Mouse (Mus musculus): ENCODE measurements around the gene Daam2. TPM values are rescaled to one million over a fixed set of nuclear protein-coding genes. Genes with fewer than 3 reads are reported as not detected.

Gene Daam2
- total RNA-seq (2018; cell fraction: chromatin; rRNA removed): 1 to 10 TPM in 1 of 26 experiments, under 1 TPM in 7, not detected in 18; 0.07 to 1.0 (median 0.07) TPM
- total RNA-seq (2018; cell fraction: cytosol; rRNA removed): under 1 TPM in 1 of 26 experiments, not detected in 25; under 0.01 TPM
- under 1 TPM in 4 of 26 experiments, not detected in 22; 0.05 to 0.27 (median 0.07) TPM for total RNA-seq (2018; cell fraction: nucleus; rRNA removed)
- polyA plus RNA-seq (2018): 0.01 TPM in 1 of 3 replicates, not detected in the others

DNA sequence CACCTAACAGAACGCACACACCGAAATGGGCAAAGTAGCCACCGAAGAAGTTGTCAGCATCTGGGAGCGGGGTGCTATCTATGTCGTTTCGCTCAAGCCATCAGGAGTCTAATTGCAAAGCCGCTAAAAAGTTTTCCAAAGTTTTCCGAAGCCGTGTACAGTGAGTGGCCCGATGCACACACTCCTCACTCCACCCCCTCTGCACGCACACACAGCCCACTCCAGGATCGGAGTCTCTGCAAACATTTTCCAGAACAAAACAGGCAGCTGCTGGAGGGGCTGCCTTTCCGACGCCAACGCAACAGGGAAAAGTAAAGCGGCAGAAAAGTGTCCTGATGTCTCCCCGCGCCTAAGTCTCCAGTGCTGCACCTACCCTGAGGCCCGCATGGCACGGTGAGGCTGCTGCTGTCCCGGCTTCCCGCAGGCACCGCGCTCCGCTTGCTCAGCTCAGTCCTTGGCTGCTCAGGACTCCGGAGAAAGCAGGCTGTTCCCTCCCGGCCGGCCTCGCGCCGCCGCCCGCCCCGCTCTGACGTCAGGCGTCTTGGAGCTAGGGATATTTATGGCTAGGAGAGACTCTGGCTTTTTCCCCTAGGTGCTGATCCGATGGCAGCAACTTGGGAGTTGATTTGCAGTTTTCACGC lies at the start of gene Daam2:
Daam2 (minus strand) TSS at position 514 of the 641 bp plus-strand sequence.
- H3K79me2 ChIP-seq (ENCODE audit: inconsistent target): no peaks in the 10 kb centered on the region
- H3K4me3 ChIP-seq (ENCODE audit: inconsistent target): no peak within 1 kb of the TSS
- no peaks in the 10 kb centered on the region for H3K36me3 ChIP-seq (ENCODE audit: inconsistent target)
- H3K27ac ChIP-seq: no peak within 1 kb of the TSS
- 11% methylated on average over 38 of the region's 38 CpGs for WGBS (ENCODE audit: missing documents)

DNA sequence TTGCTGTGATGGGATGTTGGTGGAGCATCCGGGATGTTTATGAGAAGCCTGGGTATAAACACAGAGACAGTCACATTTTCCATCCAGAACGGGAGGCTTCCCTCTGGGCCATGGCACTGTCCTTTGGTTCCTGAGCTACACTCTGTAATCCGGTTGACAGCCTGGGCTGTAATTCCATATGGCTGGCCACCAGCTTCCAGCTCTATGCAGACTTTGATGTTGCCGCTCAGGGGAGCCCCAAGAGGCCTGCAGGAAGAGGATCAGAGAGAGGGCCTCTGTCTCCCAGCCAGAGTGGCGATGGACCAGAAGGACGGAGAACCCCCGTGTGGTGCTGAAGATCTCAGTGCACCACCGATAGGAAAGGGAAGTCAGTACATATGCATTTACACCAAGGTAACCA lies 46.2 kb upstream of the Daam2 start:
- H3K27ac ChIP-seq: no peak overlapping the region
- H3K36me3 ChIP-seq (ENCODE audit: inconsistent target): no peaks in the 10 kb centered on the region
- H3K4me3 ChIP-seq (ENCODE audit: inconsistent target): no peak overlapping the region
- WGBS (ENCODE audit: missing documents): 40% methylated on average over 8 of the region's 8 CpGs
- H3K79me2 ChIP-seq (ENCODE audit: inconsistent target): no peaks in the 10 kb centered on the region

DNA sequence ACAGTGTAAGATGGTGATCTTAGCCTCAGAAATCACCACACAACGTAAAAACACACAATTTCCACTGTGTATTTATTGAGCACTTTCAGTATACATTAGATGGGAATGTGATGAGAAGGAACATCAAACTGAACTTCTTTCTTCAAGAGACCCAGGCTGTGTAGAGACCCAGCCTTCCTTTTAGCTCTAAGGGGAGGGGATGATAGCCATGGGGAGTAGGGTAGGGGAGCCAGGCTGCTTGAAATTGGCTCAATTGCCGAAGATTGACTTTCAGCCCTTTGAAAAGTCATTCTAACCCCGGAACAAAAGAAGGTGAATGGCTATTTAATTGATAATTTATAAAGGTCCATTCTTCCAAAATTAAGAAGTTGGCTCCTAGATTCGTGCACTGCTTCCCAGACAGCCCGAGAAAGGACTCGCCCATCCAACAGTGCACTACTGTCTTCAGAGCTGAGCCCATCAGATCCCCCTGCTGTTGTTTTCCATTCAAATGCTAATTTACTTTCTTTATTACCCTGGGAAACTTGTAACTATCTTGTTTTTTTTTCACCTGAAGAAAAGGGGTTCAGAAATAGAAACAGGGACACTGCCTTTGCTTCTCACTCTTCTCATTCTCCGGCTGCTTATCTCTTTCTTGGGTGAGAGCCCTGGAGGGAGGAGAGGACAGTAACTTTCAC lies 43.3 kb upstream of the Daam2 start:
- Histone ChIP-seq H3K79me2 (ENCODE audit: inconsistent target) (no peaks in the 10 kb centered on the region), H3K36me3 (ENCODE audit: inconsistent target) (no peaks in the 10 kb centered on the region), H3K4me3 (ENCODE audit: inconsistent target) (no peak overlapping the region), H3K27ac (no peak overlapping the region)
- WGBS (ENCODE audit: missing documents): 76% methylated on average over 7 of the region's 7 CpGs

DNA sequence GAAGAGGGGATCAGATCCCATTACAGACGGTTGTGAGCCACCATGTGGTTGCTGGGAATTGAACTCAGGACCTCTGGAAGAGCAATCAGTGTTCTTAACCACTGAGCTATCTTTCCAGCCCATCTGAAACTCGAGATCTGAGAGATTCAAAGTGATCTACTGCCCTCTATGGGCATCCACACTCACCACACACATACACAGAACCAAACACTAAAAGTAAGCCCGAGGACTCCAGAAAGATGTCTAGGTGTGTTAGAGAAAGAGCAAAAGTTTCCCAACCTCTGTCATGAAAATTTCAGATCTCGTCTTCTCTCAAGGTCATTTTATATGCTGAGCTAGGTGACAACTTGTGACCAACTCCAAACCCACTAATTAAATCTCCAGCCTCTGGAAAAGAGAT lies 41.3 kb upstream of the Daam2 start:
- H3K27ac ChIP-seq: no peak overlapping the region
- no peaks in the 10 kb centered on the region for H3K79me2 ChIP-seq (ENCODE audit: inconsistent target)
- 74% methylated on average over 4 of the region's 4 CpGs for WGBS (ENCODE audit: missing documents)
- H3K4me3 ChIP-seq (ENCODE audit: inconsistent target): no peak overlapping the region
- H3K36me3 ChIP-seq (ENCODE audit: inconsistent target): no peaks in the 10 kb centered on the region

DNA sequence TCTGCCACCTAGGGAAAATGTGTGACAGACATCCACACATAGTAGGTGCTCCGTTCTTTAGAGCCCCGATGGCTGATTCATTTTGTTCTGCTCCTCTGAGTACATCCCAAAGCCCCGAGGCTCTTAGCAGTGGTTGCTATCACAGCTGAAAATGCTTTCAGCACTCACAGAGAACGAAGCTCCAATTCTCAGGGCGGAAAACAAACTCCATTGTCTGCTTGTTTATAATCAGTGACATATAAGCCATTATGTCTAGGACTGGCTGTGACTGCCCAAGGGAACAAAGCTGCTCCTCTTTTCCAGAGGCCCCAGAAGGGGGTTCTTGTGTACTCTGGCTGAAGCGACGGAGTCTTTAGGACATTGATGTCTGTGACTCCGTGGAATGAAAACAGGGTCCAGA lies 25.9 kb upstream of the Daam2 start:
- 72% methylated on average over 8 of the region's 8 CpGs for WGBS (ENCODE audit: missing documents)
- H3K79me2 ChIP-seq (ENCODE audit: inconsistent target): no peaks in the 10 kb centered on the region

DNA sequence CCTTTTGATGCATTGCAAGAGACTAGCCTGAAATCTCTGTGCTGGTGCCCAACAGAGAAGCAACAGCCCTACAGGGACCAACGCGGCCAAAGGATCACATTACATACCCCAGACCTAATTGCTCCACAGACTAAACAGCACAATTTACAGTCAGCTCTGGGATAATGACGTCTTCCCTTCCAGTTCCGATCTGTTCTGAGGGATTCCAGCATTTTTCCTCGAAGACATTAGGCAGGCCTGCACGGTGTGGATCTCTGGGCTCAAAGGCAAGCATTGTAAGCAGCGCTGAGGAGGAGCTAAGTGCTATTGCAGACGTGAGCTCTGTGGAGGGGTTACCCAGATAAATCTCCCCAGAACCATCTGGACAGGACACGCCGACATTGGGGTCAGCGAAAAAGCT lies 18.3 kb upstream of the Daam2 start:
- 59% methylated on average over 9 of the region's 11 CpGs for WGBS (ENCODE audit: missing documents)
- no peak overlapping the region for H3K4me3 ChIP-seq (ENCODE audit: inconsistent target)
- H3K27ac ChIP-seq: no peak overlapping the region

More for the DNA sequence above, 25.9 kb upstream of the Daam2 start:
- Histone ChIP-seq H3K27ac (no peak overlapping the region), H3K36me3 (ENCODE audit: inconsistent target) (no peaks in the 10 kb centered on the region), H3K4me3 (ENCODE audit: inconsistent target) (no peak overlapping the region)

DNA sequence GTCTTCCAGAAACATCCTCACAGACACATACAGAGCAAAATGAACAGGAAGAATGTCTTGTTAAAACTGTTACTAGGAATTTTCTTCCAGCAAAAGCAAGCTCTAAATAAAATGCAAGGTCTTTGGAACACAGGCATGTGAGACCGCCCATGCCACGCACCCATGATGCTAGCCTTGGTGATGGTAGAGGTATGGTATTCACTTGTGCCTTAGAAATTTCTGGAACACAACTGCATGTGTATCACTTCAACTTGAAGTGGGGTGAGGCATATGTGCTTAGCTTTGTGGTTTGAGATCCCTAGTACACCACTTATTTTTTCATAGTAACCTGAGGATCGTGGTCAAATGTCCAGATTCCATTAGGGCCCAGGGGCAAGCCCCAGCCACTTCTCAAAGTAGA lies 13.2 kb upstream of the Daam2 start:
- Histone ChIP-seq H3K79me2 (ENCODE audit: inconsistent target) (no peaks in the 10 kb centered on the region), H3K4me3 (ENCODE audit: inconsistent target) (no peak overlapping the region), H3K27ac (no peak overlapping the region), H3K36me3 (ENCODE audit: inconsistent target) (no peaks in the 10 kb centered on the region)
- WGBS (ENCODE audit: missing documents): 93% methylated on average over 3 of the region's 3 CpGs

More for the DNA sequence above, 18.3 kb upstream of the Daam2 start:
- Histone ChIP-seq H3K36me3 (ENCODE audit: inconsistent target) (no peaks in the 10 kb centered on the region), H3K79me2 (ENCODE audit: inconsistent target) (no peaks in the 10 kb centered on the region)

DNA sequence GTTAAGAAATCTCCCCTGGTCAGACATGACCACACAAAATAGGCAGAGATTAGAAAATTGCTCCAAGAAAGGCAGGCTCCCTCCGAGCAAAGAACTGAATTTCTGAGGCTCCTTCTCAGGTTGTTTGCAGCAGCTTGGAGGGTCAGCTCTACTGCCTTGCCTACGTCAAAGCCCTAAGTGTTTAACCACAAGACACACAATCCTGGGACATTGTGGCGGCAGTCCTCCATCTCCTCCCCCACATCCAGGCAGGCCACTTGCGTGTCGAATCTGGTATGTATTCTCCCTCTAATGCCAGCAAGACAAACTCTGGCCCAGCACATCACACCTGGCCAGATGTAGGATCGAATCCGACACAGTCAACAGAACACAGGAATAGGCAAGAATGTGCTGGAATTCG lies 4.6 kb upstream of the Daam2 start:
- Histone ChIP-seq H3K36me3 (ENCODE audit: inconsistent target) (no peaks in the 10 kb centered on the region), H3K27ac (no peak overlapping the region), H3K4me3 (ENCODE audit: inconsistent target) (no peak overlapping the region), H3K79me2 (ENCODE audit: inconsistent target) (no peaks in the 10 kb centered on the region)
- 72% methylated on average over 8 of the region's 8 CpGs for WGBS (ENCODE audit: missing documents)

DNA sequence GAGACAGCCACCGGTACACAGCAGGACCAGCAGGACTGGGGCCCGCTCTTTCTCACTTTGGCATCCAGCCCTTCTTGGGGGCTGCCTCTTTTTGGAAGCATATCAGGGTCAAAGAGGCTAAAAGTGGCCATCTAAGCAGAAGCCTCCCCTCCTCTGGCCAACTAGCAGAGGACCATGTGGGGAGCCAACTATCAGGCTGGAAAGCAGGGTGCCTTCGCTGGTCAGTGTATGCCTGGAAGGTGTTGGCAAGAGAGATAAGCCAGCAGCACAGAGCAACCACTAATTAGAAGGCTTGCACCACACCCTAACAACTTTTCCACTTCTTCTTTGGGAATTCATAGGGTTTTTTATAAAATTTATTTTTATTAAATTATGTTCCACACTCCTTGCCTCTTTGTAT lies 346 bp upstream of the Daam2 start:
- Histone ChIP-seq H3K79me2 (ENCODE audit: inconsistent target) (no peaks in the 10 kb centered on the region), H3K36me3 (ENCODE audit: inconsistent target) (no peaks in the 10 kb centered on the region), H3K27ac (no peak overlapping the region), H3K4me3 (ENCODE audit: inconsistent target) (no peak overlapping the region)
- 56% methylated on average over 3 of the region's 3 CpGs for WGBS (ENCODE audit: missing documents)

DNA sequence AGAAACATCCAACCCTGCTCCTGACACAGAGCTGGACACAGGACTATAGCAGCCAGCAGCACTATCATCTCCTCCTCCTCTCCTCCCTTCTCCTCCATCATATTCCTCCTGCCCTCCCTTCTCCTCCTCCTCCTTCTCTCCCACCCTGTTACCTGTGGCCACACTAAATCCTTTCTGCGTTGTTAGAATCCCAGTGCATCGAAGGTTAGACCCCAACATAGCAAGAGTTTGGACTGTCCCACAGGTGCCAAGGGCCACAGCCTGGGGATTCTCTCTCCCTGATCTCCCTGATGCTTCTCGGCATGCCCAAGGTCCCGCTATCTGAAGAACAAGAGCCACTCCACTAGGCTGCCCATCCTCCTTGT lies 745 bp downstream of the Daam2 start:
- 39% methylated on average over 4 of the region's 4 CpGs for WGBS (ENCODE audit: missing documents)
- H3K27ac ChIP-seq: no peak overlapping the region
- H3K4me3 ChIP-seq (ENCODE audit: inconsistent target): no peak overlapping the region
- H3K36me3 ChIP-seq (ENCODE audit: inconsistent target): no peaks in the 10 kb centered on the region
- no peaks in the 10 kb centered on the region for H3K79me2 ChIP-seq (ENCODE audit: inconsistent target)

DNA sequence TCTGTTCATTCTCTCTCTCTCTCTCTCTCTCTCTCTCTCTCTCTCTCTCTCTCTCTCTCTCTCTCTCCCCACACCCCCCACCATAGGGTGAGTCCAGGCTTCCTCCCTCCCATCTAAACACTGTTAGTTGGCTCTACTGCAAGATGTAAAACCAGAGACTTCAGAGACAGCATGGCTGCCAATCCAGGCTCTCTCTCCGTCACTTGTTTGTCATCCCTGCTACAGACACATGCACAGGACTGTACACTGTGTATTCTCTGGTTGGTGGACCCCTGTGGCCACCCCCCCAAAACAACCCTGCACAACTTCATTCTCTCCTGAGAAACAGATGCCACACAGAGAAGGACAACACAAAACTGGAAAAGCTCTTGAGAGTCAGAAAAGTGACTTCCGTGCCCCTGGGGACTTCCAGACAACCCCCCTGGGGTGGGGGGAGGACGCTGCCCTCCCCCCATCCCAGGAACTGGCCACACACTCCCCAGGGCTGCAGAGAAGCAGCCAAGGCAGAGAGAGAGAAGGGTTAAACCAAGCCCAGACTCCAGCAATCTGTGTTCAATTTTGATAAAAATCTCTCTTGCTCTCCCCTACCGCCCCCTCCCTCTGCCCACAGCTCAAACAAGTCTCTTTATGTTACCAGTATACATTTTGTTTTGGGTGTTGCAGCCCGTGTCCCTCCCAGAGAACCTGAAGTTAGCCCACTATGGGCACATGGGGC lies 1.3 kb downstream of the Daam2 start:
- WGBS (ENCODE audit: missing documents): 29% methylated on average over 5 of the region's 5 CpGs
- no peaks in the 10 kb centered on the region for H3K36me3 ChIP-seq (ENCODE audit: inconsistent target)
- no peaks in the 10 kb centered on the region for H3K79me2 ChIP-seq (ENCODE audit: inconsistent target)
- H3K4me3 ChIP-seq (ENCODE audit: inconsistent target): no peak overlapping the region
- H3K27ac ChIP-seq: no peak overlapping the region

DNA sequence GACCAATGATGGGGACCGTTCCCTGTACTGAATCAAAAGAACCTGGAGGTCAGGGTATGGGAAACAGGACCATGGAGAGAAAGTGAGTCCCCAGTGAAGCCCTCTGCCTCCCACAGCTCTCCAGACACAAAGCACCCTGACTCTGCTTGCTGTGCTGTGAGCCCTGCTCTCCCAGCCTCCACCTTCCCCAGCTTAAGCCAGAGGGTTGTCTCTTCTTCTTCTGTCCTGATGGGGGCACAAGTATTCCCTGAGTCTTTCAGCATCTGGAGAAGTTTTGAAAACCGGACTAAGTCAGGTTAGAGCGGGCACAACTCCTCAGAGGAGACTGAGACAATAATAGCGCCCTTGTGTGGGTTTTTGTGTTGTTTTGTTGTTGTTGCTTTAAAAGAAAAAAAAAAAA lies 2.2 kb downstream of the Daam2 start:
- H3K27ac ChIP-seq: no peak overlapping the region
- no peaks in the 10 kb centered on the region for H3K79me2 ChIP-seq (ENCODE audit: inconsistent target)
- no peak overlapping the region for H3K4me3 ChIP-seq (ENCODE audit: inconsistent target)
- H3K36me3 ChIP-seq (ENCODE audit: inconsistent target): no peaks in the 10 kb centered on the region
- WGBS (ENCODE audit: missing documents): 72% methylated on average over 4 of the region's 4 CpGs

DNA sequence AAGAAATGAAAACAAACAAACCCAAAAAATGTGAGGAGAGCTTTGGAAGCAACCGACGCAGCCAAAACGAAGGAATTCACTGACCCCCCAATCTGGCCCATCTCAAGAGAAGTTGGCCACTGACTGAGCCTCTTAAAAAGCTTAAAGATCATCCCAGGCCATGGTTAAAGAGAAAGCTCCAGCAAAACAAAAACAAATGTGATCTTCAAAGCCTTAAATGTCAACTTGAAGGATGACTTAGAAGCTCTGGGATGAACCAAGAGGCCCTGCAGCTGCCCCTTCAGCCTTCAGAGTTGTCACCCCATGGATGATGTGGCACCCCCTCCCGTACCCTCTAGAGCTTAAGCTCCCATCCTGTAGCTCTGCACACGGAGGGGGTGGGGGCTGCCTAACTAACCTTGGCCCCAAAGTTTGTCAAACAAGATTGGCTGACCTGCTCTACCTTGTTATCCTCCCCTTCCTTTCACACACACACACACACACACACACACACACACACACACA lies 4.3 kb downstream of the Daam2 start:
- Histone ChIP-seq H3K36me3 (ENCODE audit: inconsistent target) (no peaks in the 10 kb centered on the region), H3K79me2 (ENCODE audit: inconsistent target) (no peaks in the 10 kb centered on the region), H3K4me3 (ENCODE audit: inconsistent target) (no peak overlapping the region), H3K27ac (no peak overlapping the region)
- WGBS (ENCODE audit: missing documents): 39% methylated on average over 5 of the region's 5 CpGs

DNA sequence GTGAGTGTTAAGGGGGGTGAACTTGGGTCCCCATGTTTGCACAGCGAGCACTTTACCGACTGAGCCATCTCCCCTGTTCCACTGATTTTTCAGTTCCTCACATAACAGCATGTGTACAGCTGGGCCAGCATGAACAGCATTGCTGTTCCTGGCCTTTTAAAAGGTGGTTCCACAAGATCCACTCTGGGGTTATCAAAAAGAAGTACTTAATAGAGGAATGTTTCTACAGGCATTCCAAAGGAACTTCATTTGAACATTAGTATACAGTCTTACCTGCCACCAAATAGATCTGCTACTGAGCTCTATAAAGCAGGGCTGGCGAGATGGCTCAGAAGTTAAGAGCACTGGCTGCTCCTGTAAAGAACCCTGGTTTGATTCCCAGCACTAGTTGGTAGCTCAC lies 8.0 kb downstream of the Daam2 start:
- WGBS (ENCODE audit: missing documents): 50% methylated on average over 3 of the region's 3 CpGs
- Histone ChIP-seq H3K4me3 (ENCODE audit: inconsistent target) (no peak overlapping the region), H3K27ac (no peak overlapping the region), H3K36me3 (ENCODE audit: inconsistent target) (no peaks in the 10 kb centered on the region), H3K79me2 (ENCODE audit: inconsistent target) (no peaks in the 10 kb centered on the region)

DNA sequence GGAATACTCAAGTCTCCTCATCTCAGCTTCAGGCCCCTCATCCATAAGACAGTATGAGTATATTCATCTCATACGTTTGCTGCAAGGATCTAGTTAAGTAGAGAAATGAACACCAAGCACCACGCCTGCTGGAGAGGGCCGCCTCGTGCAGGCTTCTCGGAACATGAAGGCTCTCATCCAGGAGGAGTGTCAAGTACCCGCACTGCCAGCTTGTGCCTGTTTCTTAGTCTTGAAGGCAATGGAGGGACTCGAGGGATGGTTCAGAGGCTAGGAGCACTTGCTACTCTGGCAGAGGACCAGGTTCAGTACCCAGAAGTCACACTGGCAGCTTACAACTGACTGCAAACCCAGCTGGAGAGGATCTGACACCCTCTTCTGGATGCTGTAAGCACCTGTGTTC lies 12.2 kb downstream of the Daam2 start:
- no peak overlapping the region for H3K27ac ChIP-seq
- H3K4me3 ChIP-seq (ENCODE audit: inconsistent target): no peak overlapping the region
- H3K79me2 ChIP-seq (ENCODE audit: inconsistent target): no peaks in the 10 kb centered on the region
- no peaks in the 10 kb centered on the region for H3K36me3 ChIP-seq (ENCODE audit: inconsistent target)
- 89% methylated on average over 7 of the region's 7 CpGs for WGBS (ENCODE audit: missing documents)
